Mouse (Mus musculus): ENCODE data around the gene Retreg2.
A peak's percentile ranks its signal among the peaks of the same experiment; 100 is the strongest.

Gene Retreg2

DNA sequence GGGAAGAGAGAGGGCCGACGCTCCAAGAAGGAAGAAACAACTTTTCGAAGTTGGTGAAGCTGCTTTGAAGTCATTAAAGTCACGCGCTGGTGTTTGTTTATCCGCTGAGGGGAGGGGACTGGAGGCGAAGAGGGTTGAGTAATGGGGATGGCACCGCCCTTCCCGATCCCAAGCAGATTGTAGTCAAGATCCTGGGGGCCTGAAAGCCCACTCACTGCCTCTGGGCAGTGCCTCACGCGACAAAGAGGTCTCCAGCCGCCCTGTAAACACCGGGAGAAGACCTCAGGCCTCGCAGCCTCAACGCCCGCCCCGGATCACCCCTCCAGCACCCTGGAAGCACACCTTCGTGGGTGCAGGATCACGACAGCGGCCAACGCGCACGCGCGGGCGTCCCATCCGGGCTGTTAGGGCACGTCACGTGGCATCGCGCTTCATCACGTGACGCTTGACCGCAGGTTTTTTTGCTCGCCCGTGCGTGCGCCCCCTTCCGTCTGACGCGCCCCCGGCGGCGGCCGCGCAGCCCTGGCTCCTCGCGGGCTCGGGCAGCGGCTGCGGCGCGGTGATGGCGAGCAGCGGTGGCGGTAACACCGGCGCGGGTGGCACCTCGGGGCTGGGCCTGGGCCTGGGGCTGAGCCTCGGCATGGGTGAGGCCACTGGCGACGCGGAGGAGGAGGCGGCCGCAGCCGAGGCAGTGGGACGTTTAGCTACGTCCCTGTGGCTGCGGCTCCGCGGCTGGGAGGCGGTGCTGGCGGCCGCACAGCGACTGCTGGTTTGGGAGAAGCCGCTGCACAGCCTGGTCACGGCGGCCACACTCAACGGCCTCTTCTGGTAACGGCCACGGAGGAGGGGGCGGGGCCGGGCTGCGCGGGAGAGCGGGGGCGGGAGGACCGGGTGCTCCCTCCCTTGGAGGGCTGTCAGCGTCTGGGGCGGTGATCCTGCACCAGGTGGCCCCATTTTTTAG is at the start of gene Retreg2, which contains the start of gene Cnppd1:
Retreg2 (plus strand) TSS at position 478 of the 961 bp plus-strand sequence.
Cnppd1 (minus strand) TSS at position 411 of the 961 bp plus-strand sequence.
- peak; percentile 95 for DNase-seq (ENCODE audit: low spot score)

- DNase-seq (ENCODE audit: low spot score): no peak
Observed at GRCm38 (mm10) chr1:75122211-75122610, 20.4 kb upstream of the Retreg2 start.

- DNase-seq (ENCODE audit: low spot score): peak; percentile 93
Observed at GRCm38 (mm10) chr1:75124346-75125321, 17.9 kb upstream of the Retreg2 start, which contains the start of gene Nhej1. TSS of gene Nhej1 (minus strand) at chr1:75125200.

GRCm38 (mm10) chr1:75125418-75125817 is 17.2 kb upstream of the Retreg2 start:
- no peak for DNase-seq (ENCODE audit: low spot score)

GRCm38 (mm10) chr1:75128641-75129040 is 13.9 kb upstream of the Retreg2 start:
- DNase-seq (ENCODE audit: low spot score): no peak

GRCm38 (mm10) chr1:75133421-75134207 is 9.0 kb upstream of the Retreg2 start, which contains the start of gene Slc23a3:
TSS of gene Slc23a3 (minus strand) at chr1:75133890.
- DNase-seq (ENCODE audit: low spot score): no peak

- no peak for DNase-seq (ENCODE audit: low spot score)
Observed at GRCm38 (mm10) chr1:75136293-75136692, 6.3 kb upstream of the Retreg2 start.

DNA sequence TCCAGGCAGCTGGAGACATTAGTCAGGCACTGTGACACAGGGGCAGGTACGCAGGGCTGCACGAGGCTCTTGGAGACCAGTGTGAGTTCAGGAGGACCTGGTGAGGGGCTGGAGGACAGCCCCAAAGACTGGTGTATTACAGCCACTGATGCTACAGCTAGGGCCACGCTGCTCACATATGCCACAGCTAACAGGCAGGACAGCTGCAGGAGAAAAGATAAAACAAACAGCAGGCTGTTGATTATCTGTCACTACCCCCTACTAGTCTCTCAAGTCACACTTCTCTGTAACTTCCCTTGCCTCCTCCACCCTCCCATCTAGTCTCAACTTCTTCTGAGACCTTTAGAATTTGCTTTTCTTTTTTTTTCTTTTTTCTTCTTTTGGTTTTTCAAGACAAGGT is 5.8 kb upstream of the Retreg2 start:
- DNase-seq (ENCODE audit: low spot score): no peak

DNA sequence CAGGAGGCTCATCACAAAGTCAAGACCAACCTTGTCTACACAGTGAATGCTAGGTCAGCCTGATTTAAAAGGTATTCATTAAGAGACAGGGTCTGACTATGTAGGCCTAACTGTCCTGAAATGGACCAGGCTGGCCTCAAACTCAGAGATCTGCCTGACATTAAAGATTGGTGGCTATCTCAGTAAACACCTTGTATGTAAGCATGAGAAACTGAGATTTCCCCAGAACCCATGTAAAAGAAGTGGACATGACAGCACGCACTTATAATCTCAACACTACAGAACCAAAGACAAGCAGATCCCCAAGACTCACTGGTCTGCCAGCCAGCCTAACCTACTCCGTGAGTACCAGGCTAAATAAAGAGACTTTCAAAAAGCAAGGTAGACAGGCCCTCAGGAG is 4.1 kb upstream of the Retreg2 start:
- DNase-seq (ENCODE audit: low spot score): no peak

- no peak for DNase-seq (ENCODE audit: low spot score)
Observed at GRCm38 (mm10) chr1:75140601-75141190, 1.9 kb upstream of the Retreg2 start.

- peak; percentile 65 for DNase-seq (ENCODE audit: low spot score)
Observed at GRCm38 (mm10) chr1:75141486-75142190, 940 bp upstream of the Retreg2 start.

GRCm38 (mm10) chr1:75145589-75145988 is 3.0 kb downstream of the Retreg2 start:
- DNase-seq (ENCODE audit: low spot score): no peak

DNA sequence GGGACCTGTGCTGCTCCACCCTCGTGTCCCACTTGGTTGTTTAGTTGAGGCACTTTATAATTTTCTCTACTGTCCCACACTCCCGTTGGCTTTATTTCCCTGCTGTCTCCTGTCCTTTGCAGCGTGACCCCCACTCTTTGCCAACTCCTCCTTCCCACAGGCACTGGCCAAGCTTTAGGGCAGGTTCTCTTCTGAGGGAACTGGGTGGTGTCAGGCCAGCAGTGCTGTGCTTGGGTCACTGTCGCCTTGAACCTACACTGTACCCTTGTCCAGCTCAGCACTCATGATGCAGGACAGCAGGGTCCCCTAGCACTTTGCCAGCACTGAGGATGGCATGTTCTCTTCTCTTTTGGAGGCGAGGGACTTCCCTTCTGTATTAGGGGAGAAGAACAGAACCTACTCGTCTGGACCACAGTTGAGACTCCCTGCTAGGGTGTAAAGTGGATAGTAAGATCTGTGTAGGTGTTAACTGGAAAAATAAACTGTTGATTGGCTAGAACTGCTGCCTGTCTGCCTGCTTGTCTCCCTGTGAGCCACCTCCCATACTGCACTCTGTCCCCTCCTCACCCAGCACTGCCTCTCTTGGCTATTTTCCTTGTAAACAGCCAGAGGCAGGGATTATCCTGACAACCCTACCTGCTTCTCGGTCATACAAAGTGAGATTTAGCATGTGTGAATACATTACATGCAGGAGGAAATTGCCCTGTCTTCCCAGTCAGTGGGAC is 5.0 kb downstream of the Retreg2 start:
- no peak for DNase-seq (ENCODE audit: low spot score)

DNA sequence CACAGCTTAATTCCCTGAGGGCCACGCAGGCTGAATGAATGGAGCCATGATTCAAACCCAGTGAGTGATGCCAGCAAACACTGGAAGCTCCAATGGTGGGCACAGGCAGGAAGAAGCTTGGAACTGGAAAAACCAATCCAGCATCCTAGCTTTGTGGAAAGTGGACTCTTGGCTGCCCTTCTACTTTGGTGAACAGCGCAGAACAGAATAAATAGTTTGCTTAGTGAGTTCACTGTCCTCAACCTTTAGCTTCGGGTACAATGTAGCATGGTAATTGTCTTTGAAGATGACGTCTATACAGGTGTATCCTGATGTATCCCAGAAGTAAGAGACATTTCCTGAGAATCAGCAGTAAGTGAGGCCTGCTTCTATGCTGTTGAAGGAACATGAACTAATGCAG is 6.1 kb downstream of the Retreg2 start:
- DNase-seq (ENCODE audit: low spot score): no peak

GRCm38 (mm10) chr1:75155837-75156236 is 13.3 kb downstream of the Retreg2 start:
- DNase-seq (ENCODE audit: low spot score): no peak

DNA sequence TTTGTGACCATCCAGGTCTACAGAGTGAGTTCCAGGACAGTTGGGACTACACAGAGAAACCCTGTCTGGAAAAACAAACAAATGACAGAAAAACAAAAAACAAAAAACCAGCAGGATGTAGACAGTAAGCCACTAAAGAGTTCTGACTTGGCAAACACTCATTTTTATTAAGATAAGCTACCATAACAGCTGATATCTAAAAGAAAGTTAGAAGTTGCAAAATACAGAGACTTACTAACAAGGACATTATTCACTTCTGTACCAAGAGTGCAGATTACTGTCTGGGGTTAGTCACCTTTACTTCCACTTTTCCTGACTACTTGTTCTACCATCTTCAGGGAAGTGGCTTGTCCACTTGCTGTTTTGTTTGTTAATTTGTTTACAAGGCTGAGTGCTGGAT is 16.4 kb downstream of the Retreg2 start:
- DNase-seq (ENCODE audit: low spot score): no peak

GRCm38 (mm10) chr1:75159540-75160255 is 17.1 kb downstream of the Retreg2 start:
- no peak for DNase-seq (ENCODE audit: low spot score)

GRCm38 (mm10) chr1:75160256-75160617 is 17.7 kb downstream of the Retreg2 start:
- DNase-seq (ENCODE audit: low spot score): no peak

DNA sequence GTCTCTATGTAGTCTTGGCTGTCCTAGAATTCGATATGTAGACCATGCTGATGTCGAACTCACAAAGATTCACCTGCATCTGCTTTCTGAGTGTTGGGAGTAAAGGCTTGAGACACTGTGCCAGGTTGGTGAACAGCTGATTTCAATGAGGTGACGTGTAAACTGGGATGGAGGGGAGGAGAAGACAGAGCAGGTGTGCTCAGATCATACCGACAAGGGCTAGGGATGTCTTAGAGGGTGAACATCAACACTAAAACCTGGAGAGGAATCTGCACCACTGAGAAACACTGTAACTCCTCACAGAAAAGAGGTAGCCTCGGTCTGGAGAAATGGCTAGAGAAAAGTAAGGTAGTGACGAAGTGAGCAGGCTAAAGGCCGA is 25.5 kb downstream of the Retreg2 start:
- no peak for DNase-seq (ENCODE audit: low spot score)

Data from testis, postnatal 14 days (tissue).